Mouse (Mus musculus) brain, embryonic 14.5 days (tissue): ENCODE measurements around the gene Vmn2r96. TPM values are rescaled to one million over a fixed set of nuclear protein-coding genes. Genes with fewer than 3 reads are reported as not detected.
"Not testable (repeated sequence)": the region's sequence is repeated elsewhere in the genome, so short reads cannot be mapped to it uniquely, and the experiment has no call there.

Experiments
- DNase-seq: peaks from one replicate; pipeline ENCODE4 v3.0.0-alpha.2; 2011; ENCODE audit warnings: low read depth
- CTCF ChIP-seq: fragments of 200-500 bp; IDR thresholded peaks from 2 replicates; pipeline ENCODE4 v1.5.1; 2012; ENCODE audit warnings: inconsistent platforms, mild to moderate bottlenecking, moderate library complexity, borderline replicate concordance; ENCODE audit not compliant: insufficient read depth, insufficient read length; ENCODE audit errors: extremely low read depth
- POLR2A ChIP-seq: fragments of 200-500 bp; IDR thresholded peaks from 2 replicates; pipeline ENCODE4 v1.6.1; 2012; ENCODE audit warnings: mild to moderate bottlenecking, inconsistent platforms, borderline replicate concordance; ENCODE audit not compliant: poor library complexity, insufficient read depth, insufficient read length, severe bottlenecking; ENCODE audit errors: extremely low read depth
- polyA plus RNA-seq: library from polyadenylated mRNA; depleted of rRNA; stranded (reverse); fragments of >200 nt; gene quantifications from 2 replicates; pipeline ENCODE4 v1.2.3, GENCODE M21; 2012; rRNA removed

Vmn2r96 gene
- polyA plus RNA-seq = not detected in 2 replicates

GRCm38 (mm10) chr17:18572851-18573250, at the start of gene Vmn2r96:
Vmn2r96 (plus strand) TSS chr17:18573151.
- not testable (repeated sequence) for DNase-seq

GRCm38 (mm10) chr17:18523371-18523770, 49.6 kb upstream of the Vmn2r96 start:
- no peak for TF ChIP-seq CTCF
- no peak for TF ChIP-seq POLR2A
- DNase-seq = no peak

GRCm38 (mm10) chr17:18523991-18524390, 49.0 kb upstream of the Vmn2r96 start:
- TF ChIP-seq POLR2A = no peak
- TF ChIP-seq CTCF = no peak
- DNase-seq = no peak

- not testable (repeated sequence) for DNase-seq
Measured at GRCm38 (mm10) chr17:18558212-18559158, 14.5 kb upstream of the Vmn2r96 start.

GRCm38 (mm10) chr17:18566186-18566585, 6.8 kb upstream of the Vmn2r96 start:
- not testable (repeated sequence) for DNase-seq

GRCm38 (mm10) chr17:18615151-18615550, 42.2 kb downstream of the Vmn2r96 start:
- not testable (repeated sequence) for DNase-seq

- DNase-seq = no peak
- TF ChIP-seq POLR2A (no peak), CTCF (no peak)
Measured at GRCm38 (mm10) chr17:18626532-18626931, 53.6 kb downstream of the Vmn2r96 start.

Other genes with a start within 250 kb of the Vmn2r96 start
- gene Vmn2r95, start 149.1 kb upstream of the Vmn2r96 start, polyA plus RNA-seq = not detected in 2 replicates